Mouse (Mus musculus) kidney, postnatal 4 days (tissue): ENCODE measurements around the gene Sprr2e.

Experiments
- DNase-seq, 2 experiments: peaks; one replicate each; pipeline ENCODE4 v3.0.0; 2021; ENCODE audit warnings: mixed read lengths in 2 of 2

The Sprr2e gene

DNA sequence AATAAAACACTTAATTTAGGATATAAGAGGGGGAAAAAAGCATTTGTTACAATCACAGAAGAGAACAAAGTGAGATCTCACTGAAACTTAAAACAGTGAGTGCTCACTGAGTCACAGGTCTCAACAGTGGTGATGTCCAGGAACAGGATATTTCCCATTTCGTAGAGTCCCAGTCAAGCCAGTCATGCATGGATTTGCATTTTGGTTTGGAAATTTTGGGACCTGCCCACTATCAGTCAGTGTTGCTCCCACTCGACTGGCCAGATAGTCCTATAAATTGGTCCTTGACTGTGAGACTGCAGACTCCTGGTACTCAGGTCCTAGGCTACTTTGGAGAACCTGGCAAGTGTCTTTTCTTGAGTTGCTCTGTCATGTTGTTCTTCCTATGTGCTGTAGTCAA lies at the start of gene Sprr2e:
TSS of gene Sprr2e (plus strand) at position 301 of the 400 bp plus-strand sequence.
- DNase-seq: no peak

DNA sequence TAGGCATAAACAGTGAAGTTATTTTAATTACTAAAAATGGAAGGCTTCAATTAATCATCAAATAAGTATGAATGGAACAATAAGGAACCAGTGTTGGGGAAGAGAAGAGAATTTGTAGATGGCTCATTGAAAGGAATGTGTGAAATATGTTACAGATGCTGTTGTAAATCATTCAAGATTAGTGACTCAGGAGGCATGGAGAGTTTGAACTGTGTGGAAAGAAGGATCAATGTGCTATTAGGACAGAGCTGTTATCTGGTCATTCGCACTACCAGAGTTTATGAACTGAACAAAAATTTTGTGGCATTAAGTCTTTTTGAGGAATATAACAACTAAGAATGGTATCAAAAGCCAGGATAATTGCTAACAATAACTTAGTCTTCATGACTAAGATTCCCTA lies 44.5 kb upstream of the Sprr2e start:
- DNase-seq: no peak

DNA sequence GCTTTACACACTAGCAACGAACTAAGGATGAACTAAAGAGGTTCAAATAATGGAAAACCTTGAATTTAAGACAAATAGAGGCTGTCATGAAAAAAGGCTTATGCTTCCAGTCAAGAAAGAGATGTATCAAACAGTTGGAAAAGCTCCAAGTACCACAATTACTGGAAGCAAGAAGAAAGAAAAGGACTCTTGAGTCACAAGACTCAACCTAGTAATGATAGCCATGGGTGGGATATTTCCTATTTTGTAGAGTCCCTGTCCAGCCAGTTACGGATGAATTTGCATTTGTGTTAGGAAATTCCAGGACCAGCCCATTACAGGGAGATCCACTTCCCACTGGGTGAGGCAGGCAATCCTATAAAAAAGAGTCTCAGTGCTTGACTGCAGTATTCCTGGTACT lies 35.6 kb upstream of the Sprr2e start, which contains the start of gene Sprr2b:
TSS of gene Sprr2b (plus strand) at position 301 of the 400 bp plus-strand sequence.
- DNase-seq: no peak

DNA sequence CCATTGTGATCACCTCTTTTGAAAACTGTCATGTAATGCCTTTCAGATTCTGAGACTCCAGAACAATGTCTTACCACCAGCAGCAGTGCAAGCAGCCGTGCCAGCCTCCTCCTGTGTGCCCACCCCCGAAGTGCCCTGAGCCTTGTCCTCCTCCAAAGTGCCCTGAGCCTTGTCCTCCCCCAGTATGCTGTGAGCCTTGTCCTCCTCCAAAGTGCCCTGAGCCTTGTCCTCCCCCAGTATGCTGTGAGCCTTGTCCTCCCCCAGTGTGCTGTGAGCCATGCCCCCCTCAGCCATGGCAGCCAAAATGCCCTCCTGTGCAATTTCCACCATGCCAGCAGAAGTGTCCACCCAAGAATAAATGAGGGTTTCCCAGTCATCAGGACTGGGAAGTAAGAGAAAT lies 34.6 kb upstream of the Sprr2e start:
- DNase-seq: peak; percentile 3 to 12

DNA sequence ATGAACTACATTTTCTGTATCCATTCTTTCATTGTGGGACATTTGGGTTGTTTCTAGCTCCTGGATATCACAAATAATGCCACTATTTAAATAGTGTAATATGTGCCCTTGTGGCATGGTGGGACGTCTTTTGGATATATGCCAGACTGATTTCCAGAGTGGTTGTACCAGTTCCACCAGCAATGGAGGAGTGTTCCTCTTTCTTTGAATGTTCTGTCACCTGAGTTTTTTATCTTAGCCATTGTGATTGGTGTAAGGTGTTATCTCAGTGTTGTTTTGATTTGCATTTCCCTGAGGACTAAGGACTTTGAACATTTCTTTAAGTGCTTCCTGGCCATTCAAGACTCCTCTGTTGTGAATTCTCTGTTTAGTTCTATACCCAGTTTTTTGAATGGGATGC lies 15.7 kb upstream of the Sprr2e start:
- DNase-seq: no peak

DNA sequence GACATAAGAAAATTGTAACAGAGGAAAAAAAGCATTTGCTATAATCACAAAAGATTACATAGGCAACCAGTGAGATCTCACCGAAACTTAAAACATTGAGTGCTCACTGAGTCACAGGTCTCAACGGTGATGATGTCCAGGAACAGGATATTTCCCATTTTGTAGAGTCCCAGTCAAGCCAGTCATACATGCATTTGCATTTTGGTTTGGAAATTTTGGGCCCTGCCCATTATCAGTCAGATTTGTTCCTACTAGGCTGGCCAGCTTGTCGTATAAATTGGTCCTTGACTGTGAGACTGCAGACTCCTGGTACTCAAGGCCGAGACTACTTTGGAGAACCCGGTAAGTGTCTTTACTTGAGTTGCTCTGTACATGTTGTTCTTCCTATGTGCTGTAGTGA lies 13.1 kb upstream of the Sprr2e start, which contains the start of gene Sprr2d:
TSS of gene Sprr2d (plus strand) at position 301 of the 400 bp plus-strand sequence.
- DNase-seq: no peak

DNA sequence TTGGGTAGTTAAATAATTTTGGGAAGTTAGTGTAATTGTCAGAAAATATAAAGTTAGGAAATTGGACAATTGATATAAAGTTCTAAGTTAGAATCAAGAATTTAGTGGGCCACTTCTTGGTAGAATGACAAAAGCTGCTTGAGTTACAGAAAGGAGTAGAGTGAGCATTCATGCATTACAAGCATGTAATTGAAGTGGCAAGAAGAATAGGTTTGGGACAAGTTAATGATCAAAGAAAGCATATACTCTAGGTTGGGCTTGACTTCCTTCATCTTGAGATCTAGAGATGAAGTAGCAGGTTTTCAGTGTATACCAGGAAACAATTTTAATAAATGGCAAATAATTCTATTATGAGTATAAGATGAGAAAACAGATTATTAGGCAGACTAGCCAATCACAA lies 9.7 kb downstream of the Sprr2e start:
- no peak for DNase-seq

DNA sequence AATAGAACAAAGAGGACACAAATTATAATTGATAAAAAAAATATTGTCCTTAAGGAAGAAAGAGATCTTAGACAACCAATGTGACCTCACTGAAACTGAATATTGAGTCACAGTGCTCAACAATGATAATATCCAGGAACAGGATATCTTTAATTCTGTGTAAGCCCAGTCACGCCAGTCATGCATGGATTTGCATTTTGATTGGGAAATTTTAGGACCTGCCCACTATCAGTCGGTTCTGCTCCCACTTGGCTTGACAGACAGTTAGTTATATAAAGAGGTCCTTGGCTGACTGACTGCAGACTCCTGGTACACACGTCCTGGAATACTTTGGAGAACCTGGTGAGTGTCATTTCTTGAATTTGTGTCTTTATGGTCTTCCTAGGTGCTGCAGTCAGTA lies 12.9 kb downstream of the Sprr2e start, which contains the start of gene Sprr2f:
TSS of gene Sprr2f (plus strand) at position 301 of the 400 bp plus-strand sequence.
- DNase-seq: no peak

DNA sequence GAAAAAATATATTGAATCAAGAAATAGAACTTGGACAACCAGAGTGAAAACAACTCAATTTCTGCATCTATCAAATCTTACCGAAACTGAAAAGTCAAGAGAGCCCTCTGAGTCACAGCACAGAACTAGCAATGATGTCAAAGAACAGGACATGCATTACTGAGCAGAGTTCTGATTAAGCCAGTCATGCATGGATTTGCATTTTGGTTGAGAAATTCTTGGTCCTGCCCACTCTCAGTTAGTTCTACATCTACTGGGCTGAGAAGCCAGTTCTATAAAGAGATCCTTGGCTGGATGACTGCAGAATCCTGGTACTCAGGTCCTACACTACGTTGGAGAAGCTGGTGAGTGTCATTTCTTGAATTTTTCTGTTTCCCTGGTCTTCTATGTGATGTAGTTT lies 21.7 kb downstream of the Sprr2e start:
- no peak for DNase-seq

DNA sequence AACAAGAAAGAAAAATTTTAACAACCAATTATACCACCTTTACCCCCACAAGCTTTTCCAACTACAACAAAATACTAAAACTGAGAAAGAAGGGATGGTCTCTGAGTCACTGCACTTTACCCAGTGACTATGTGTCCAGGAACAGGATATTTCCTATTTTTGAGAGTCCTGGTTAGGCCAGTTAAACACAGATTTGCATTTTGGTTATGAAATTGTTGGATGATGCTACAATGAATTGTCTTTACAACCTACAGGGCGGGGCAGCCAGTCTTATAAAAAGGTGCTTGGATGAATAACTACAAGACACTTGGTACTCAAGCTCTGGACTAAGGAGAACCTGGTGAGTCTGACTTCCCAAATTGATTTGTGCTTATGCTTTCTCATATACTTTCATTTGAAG lies 33.4 kb downstream of the Sprr2e start, which contains the start of gene Sprr2h:
TSS of gene Sprr2h (plus strand) at position 301 of the 400 bp plus-strand sequence.
- no peak for DNase-seq

DNA sequence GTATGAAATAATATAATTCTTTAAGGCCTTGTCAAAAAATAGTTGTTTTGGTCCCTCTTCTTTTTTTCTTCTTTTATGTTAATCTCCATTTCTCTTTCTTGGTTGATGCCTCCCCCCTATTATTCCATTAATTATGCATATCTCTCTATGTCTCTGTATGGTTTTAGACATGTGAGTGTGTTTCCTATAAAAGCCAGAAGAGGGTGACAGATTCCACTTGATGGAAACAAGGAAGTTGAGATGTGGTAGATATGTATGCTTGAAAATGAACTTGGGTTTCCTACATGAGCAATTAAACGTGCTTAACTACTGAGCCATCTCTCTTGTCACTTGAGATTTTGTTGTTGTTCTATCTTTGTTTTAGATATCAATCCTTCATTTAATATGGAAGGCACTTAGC lies 42.4 kb downstream of the Sprr2e start:
- no peak for DNase-seq
